Mouse (Mus musculus): ENCODE data around the gene Aif1. TPM values are rescaled to one million over a fixed set of nuclear protein-coding genes. Genes with fewer than 3 reads are reported as not detected.
"Not testable (repeated sequence)": the region's sequence is repeated elsewhere in the genome, so short reads cannot be mapped to it uniquely, and the experiment has no call there.

Aif1 gene
- total RNA-seq, 4 experiments from 2014 or later: 1.9 to 3.3 (median 2.4) TPM

- DNase-seq (ENCODE audit: low spot score): no peak
These were observed 28.5 kb downstream of the Aif1 start for GRCm38 (mm10) chr17:35147348-35147747.

- DNase-seq (ENCODE audit: low spot score): no peak
These were observed 29.7 kb downstream of the Aif1 start for GRCm38 (mm10) chr17:35146139-35146538.

GRCm38 (mm10) chr17:35141971-35142370, 33.9 kb downstream of the Aif1 start:
- DNase-seq (ENCODE audit: low spot score): no peak

- no peak for DNase-seq (ENCODE audit: low spot score)
These were observed 35.3 kb downstream of the Aif1 start for GRCm38 (mm10) chr17:35140490-35140996.

- DNase-seq (ENCODE audit: low spot score): no peak
These were observed 36.6 kb downstream of the Aif1 start for GRCm38 (mm10) chr17:35139269-35139668.

GRCm38 (mm10) chr17:35135591-35136320, 40.1 kb downstream of the Aif1 start:
- DNase-seq (ENCODE audit: low spot score): no peak

- peak; percentile 94 for DNase-seq (ENCODE audit: low spot score)
These were observed 40.9 kb downstream of the Aif1 start, which contains the start of gene Bag6 for GRCm38 (mm10) chr17:35134801-35135590. TSS of gene Bag6 (plus strand) at chr17:35135178.

GRCm38 (mm10) chr17:35133517-35133916, 42.4 kb downstream of the Aif1 start:
- no peak for DNase-seq (ENCODE audit: low spot score)

- no peak for DNase-seq (ENCODE audit: low spot score)
These were observed 43.7 kb downstream of the Aif1 start for GRCm38 (mm10) chr17:35132174-35132560.

GRCm38 (mm10) chr17:35131500-35132173, 44.2 kb downstream of the Aif1 start, which contains the start of gene Apom:
TSS of gene Apom (minus strand) at chr17:35132050.
- no peak for DNase-seq (ENCODE audit: low spot score)

- DNase-seq (ENCODE audit: low spot score): no peak
These were observed 44.8 kb downstream of the Aif1 start for GRCm38 (mm10) chr17:35131038-35131437.

GRCm38 (mm10) chr17:35128996-35129395, 46.9 kb downstream of the Aif1 start:
- no peak for DNase-seq (ENCODE audit: low spot score)

- no peak for DNase-seq (ENCODE audit: low spot score)
These were observed 48.9 kb downstream of the Aif1 start for GRCm38 (mm10) chr17:35127017-35127416.

GRCm38 (mm10) chr17:35126206-35126611, 49.7 kb downstream of the Aif1 start, which contains the start of gene D17H6S53E:
TSS of gene D17H6S53E (plus strand) at chr17:35126373.
- peak; percentile 72 for DNase-seq (ENCODE audit: low spot score)

- DNase-seq (ENCODE audit: low spot score): no peak
These were observed 50.3 kb downstream of the Aif1 start for GRCm38 (mm10) chr17:35125578-35125977.

- DNase-seq (ENCODE audit: low spot score): no peak
These were observed 50.8 kb downstream of the Aif1 start for GRCm38 (mm10) chr17:35125081-35125480.

GRCm38 (mm10) chr17:35124261-35124896, 51.5 kb downstream of the Aif1 start:
- DNase-seq (ENCODE audit: low spot score): not testable (repeated sequence)

- DNase-seq (ENCODE audit: low spot score): not testable (repeated sequence)
These were observed 52.6 kb downstream of the Aif1 start for GRCm38 (mm10) chr17:35123287-35123686.

GRCm38 (mm10) chr17:35121871-35122303, 54.0 kb downstream of the Aif1 start, which contains the start of gene Csnk2b:
TSS of gene Csnk2b (minus strand) at chr17:35122053.
- DNase-seq (ENCODE audit: low spot score): peak; percentile 36

GRCm38 (mm10) chr17:35121143-35121799, 54.6 kb downstream of the Aif1 start, which contains the start of gene Gpank1:
TSS of gene Gpank1 (plus strand) at chr17:35121455.
- DNase-seq (ENCODE audit: low spot score): peak; percentile 98
